Mouse (Mus musculus): ENCODE results near the gene Olfr763.

GRCm38 (mm10) chr10:129014477-129014876 lies 3.9 kb downstream of the Olfr763 start:
- no peak for TF ChIP-seq CTCF (IDR thresholded peaks at IDR 0.05; ENCODE audit: low read depth, low read length)
- TF ChIP-seq POLR2A (IDR thresholded peaks at IDR 0.05; ENCODE audit: extremely low read depth, insufficient read depth, low read length): no peak

Measured in liver, adult 2 months (tissue).